Mouse (Mus musculus) limb, embryonic 14.5 days (tissue): ENCODE measurements around the gene Olfr450. TPM values are rescaled to one million over a fixed set of nuclear protein-coding genes. Genes with fewer than 3 reads are reported as not detected.

ENCODE experiments used
- ATAC-seq: fragments of 200-750 bp; cut with Nextera tagmentation; 2 replicates; pipeline ENCODE4 v1.8.0; 2017; ENCODE audit warnings: low read depth, moderate number of reproducible peaks, moderate TSS enrichment; ENCODE audit not compliant: low FRiP score
- DNase-seq: peaks from one replicate; pipeline ENCODE4 v3.0.0-alpha.2; 2015; ENCODE audit warnings: low spot score
- H3K27ac ChIP-seq: fragments of 300-500 bp; sonication (generic); replicated peaks from 2 replicates; pipeline ENCODE4 v1.5.1; 2014; ENCODE audit warnings: low read depth, mild to moderate bottlenecking, low read length, moderate library complexity, mixed read lengths
- H3K27me3 ChIP-seq: fragments of 300-500 bp; sonication (generic); 2 replicates; pipeline ENCODE4 v1.6.1; 2014; ENCODE audit warnings: low read length, mixed read lengths; ENCODE audit not compliant: control insufficient read depth, insufficient read depth
- H3K36me3 ChIP-seq: fragments of 300-500 bp; sonication (generic); 2 replicates; pipeline ENCODE4 v1.6.1; 2014; ENCODE audit warnings: mild to moderate bottlenecking, low read length, moderate library complexity, mixed read lengths; ENCODE audit not compliant: control insufficient read depth, insufficient read depth
- H3K4me1 ChIP-seq: fragments of 300-500 bp; sonication (generic); 2 replicates; pipeline ENCODE4 v1.6.1; 2014; ENCODE audit warnings: antibody characterized with exemption, low read length, mixed read lengths; ENCODE audit not compliant: control insufficient read depth, insufficient read depth
- H3K4me2 ChIP-seq: fragments of 300-500 bp; sonication (generic); replicated peaks from 2 replicates; pipeline ENCODE4 v1.6.1; 2014; ENCODE audit warnings: low read depth, mild to moderate bottlenecking, low read length, moderate library complexity; ENCODE audit not compliant: severe bottlenecking
- H3K4me3 ChIP-seq: fragments of 300-500 bp; sonication (generic); replicated peaks from 2 replicates; pipeline ENCODE4 v1.5.1; 2014; ENCODE audit warnings: low read length
- H3K9ac ChIP-seq: fragments of 300-500 bp; sonication (generic); 2 replicates; pipeline ENCODE4 v1.6.1; 2014; ENCODE audit warnings: mild to moderate bottlenecking, low read depth, low read length, moderate library complexity; ENCODE audit not compliant: severe bottlenecking
- H3K9me3 ChIP-seq: fragments of 300-500 bp; sonication (generic); 2 replicates; pipeline ENCODE4 v1.6.1; 2016; ENCODE audit warnings: low read length; ENCODE audit not compliant: control insufficient read depth
- POLR2A ChIP-seq: fragments of 200-500 bp; IDR thresholded peaks from 2 replicates; pipeline ENCODE4 v1.8.0; 2012; ENCODE audit warnings: inconsistent platforms, mild to moderate bottlenecking, moderate library complexity, borderline replicate concordance; ENCODE audit not compliant: insufficient read depth, insufficient read length; ENCODE audit errors: extremely low read depth
- WGBS: fragments of 180-500 bp; shearing (Covaris S2); extraction: QIAGEN DNeasy Blood & Tissue Kit; methylation state at CpG from one replicate; pipeline ENCODE4 v1.1.7; 2014; 5-methylcytosine and 5-hydroxymethylcytosine counted together
- polyA plus RNA-seq, 2 experiments: library from polyadenylated mRNA; depleted of rRNA in 1 of 2; stranded (reverse) in 1 of 2; unstranded in 1 of 2; fragments of >200 nt; fragmentation: Nextera tagmentation in 1 of 2; extraction: Ambion mirVana in 1 of 2; gene quantifications; 2 replicates each; pipeline versions ENCODE4 v1.2.1 to v1.2.3; 2012 to 2014

Olfr450 gene
- polyA plus RNA-seq (2012; rRNA removed) (not detected in 2 replicates), polyA plus RNA-seq (2014; fragmentation: Nextera tagmentation; extraction: Ambion mirVana) (not detected in 2 replicates)

DNA sequence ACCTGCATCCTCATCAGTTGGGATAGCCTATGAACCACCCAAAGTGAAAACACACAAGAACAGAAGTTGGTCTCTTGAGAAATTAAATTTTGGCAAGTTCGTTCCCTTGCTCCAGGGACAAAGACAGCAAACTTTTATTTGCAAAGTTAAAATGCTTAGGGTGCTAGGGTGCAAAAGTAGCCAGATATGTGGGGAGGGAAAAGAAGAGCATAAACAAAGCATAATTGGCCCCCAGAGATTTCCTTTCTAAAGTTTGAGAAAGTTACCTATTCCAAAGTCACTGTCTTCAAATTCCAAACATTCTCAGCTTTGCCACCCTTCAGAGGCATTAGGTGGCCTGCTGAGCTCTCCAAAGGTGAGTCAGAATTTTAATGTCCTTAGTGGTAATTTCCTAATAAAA lies at the start of gene Olfr450:
Gene Olfr450, plus strand, starts transcription at position 301 of the 400 bp plus-strand sequence.
- ATAC-seq (no peak), DNase-seq (no peak)
- Histone ChIP-seq H3K4me2 (no peak within 1 kb of the TSS), H3K9me3 (no peaks in the 10 kb centered on the region), H3K4me3 (no peak within 1 kb of the TSS), H3K4me1 (no peaks in the 10 kb centered on the region), H3K36me3 (no peaks in the 10 kb centered on the region), H3K27ac (no peak within 1 kb of the TSS), H3K9ac (no peak within 1 kb of the TSS), H3K27me3 (no peaks in the 10 kb centered on the region)
- 82% methylated on average over 1 of the region's 1 CpGs for WGBS
- TF ChIP-seq POLR2A, result no peak

DNA sequence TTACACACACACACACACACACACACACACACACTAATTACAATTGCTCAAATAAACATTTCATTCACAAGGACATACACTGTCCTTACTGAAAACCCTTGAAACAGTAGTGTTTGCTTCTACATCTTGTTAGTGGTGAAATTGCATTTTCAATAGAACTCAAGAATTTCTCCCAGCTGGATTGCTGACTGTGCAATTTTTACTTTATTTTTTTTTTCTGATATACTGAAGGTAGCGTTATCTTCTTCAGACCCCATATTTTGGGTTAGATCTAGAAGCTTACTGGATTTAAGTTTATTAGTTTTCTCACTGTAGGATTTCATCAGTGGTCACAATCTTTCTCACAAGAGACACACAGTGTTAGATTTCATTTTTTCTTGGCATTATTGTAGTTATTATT lies 34.7 kb upstream of the Olfr450 start:
- 87% methylated on average over 1 of the region's 1 CpGs for WGBS
- H3K4me1 ChIP-seq, result no peaks in the 10 kb centered on the region
- no peak for TF ChIP-seq POLR2A
- H3K4me2 ChIP-seq, result no peak overlapping the region
- H3K27ac ChIP-seq, result no peak overlapping the region
- no peaks in the 10 kb centered on the region for H3K36me3 ChIP-seq
- no peaks in the 10 kb centered on the region for H3K27me3 ChIP-seq
- DNase-seq (no peak), ATAC-seq (no peak)
- H3K9me3 ChIP-seq, result no peaks in the 10 kb centered on the region
- no peak overlapping the region for H3K4me3 ChIP-seq
- H3K9ac ChIP-seq, result no peak overlapping the region

DNA sequence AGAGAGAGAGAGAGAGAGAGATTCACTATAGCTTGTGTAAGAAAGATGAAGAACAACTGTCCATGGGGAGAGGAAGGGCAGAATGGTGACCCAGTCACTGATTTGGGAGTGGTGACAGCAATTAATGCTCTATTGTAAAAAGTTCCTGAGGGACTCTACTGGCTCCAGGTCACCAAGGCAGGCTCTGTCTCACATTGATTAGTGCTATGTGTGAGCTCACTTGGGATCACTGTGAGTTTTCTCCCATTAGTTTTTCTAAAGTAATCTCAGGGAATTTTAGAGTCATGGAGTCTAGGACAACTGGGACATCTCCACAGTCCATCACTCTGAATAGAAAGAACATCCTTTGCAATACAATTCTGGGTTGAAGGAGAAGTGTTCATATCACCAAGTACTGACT lies 26.9 kb upstream of the Olfr450 start, which contains the start of gene Olfr452:
Gene Olfr452, plus strand, starts transcription at position 301 of the 400 bp plus-strand sequence.
- Histone ChIP-seq H3K4me2 (no peak within 1 kb of the TSS), H3K27ac (no peak within 1 kb of the TSS), H3K9ac (no peak within 1 kb of the TSS), H3K4me3 (no peak within 1 kb of the TSS), H3K4me1 (no peaks in the 10 kb centered on the region), H3K9me3 (no peaks in the 10 kb centered on the region), H3K27me3 (no peaks in the 10 kb centered on the region), H3K36me3 (no peaks in the 10 kb centered on the region)
- no peak for ATAC-seq
- no peak for DNase-seq
- no peak for TF ChIP-seq POLR2A

DNA sequence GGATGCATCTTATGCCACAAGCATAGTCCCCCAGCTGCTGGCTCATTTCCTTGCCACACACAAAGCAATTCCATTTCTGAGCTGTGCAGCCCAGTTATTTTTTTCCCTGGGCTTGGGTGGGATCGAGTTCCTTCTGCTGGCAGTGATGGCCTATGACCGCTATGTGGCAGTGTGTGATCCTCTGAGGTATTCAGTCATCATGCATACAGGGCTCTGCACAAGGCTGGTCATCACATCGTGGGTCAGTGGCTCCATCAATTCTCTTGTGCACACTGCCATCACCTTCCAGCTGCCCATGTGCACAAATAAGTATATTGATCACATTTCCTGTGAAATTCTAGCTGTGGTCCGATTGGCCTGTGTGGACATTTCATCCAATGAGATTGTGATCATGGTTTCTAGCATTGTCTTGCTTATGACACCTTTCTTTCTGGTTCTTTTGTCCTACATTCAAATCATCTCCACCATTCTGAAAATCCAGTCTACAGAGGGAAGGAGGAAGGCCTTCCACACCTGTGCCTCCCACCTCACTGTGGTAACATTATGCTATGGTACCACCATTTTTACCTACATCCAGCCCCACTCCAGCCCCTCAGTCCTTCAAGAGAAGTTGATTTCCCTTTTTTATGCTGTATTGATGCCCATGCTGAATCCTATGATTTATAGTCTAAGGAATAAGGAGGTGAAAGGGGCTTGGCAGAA lies 21.3 kb upstream of the Olfr450 start:
- no peak overlapping the region for H3K4me3 ChIP-seq
- H3K27me3 ChIP-seq, result no peaks in the 10 kb centered on the region
- WGBS, result 45% methylated on average over 4 of the region's 4 CpGs
- H3K36me3 ChIP-seq, result no peaks in the 10 kb centered on the region
- no peak for DNase-seq
- H3K4me1 ChIP-seq, result no peaks in the 10 kb centered on the region
- no peak overlapping the region for H3K27ac ChIP-seq
- H3K9ac ChIP-seq, result no peak overlapping the region
- no peaks in the 10 kb centered on the region for H3K9me3 ChIP-seq
- no peak for ATAC-seq
- no peak overlapping the region for H3K4me2 ChIP-seq
- TF ChIP-seq POLR2A, result no peak

DNA sequence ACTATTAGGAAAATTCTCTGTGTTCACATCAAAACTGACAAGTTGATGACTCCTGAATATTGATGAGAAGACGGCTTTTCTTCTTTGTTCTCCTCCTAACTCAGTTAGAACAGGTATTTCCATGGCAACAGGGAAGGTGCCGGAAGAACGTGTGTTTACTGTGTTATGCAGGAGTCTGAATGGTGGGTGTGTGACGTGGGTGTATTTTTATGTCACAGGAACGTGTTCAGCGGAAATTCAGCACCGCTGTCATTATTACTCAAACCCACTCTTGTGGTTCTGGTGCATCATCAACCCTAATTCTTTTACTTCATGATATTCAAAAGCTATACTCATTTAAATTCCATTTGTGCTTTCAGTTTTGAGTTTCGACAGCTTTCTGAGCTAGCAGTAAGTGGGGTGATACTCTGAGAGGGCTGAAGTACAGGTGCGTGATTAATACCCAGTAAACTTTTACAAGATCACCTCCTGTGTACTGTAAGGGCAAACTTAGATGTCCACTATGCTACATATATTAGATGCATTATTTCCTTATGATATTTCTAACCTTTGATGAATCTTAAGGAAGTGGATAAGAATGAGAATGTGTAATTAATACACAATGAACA lies 20.7 kb upstream of the Olfr450 start:
- no peaks in the 10 kb centered on the region for H3K4me1 ChIP-seq
- no peak overlapping the region for H3K4me2 ChIP-seq
- H3K9me3 ChIP-seq, result no peaks in the 10 kb centered on the region
- DNase-seq (no peak), ATAC-seq (no peak)
- H3K27ac ChIP-seq, result no peak overlapping the region
- H3K9ac ChIP-seq, result no peak overlapping the region
- H3K36me3 ChIP-seq, result no peaks in the 10 kb centered on the region
- H3K4me3 ChIP-seq, result no peak overlapping the region
- 74% methylated on average over 9 of the region's 9 CpGs for WGBS
- no peaks in the 10 kb centered on the region for H3K27me3 ChIP-seq
- TF ChIP-seq POLR2A, result no peak
